17 mouse cellular contexts compared by ENCODE assay signal in genomic region chr6:115238031-115239027, GRCm38 (mm10). TPM values are rescaled to one million over a fixed set of nuclear protein-coding genes. Genes with fewer than 3 reads are reported as not detected.
A peak's percentile ranks its signal among the peaks of the same experiment; 100 is the strongest.
DNase-seq lines count a peak whose midpoint lies in the region; ATAC-seq and TF ChIP-seq lines count a peak whose summit lies in the region.
"Had no signal": no experiment of that assay in that cellular context is flagged by ENCODE, and none has a peak within 500 bp of the region (broad histone marks: within the 10 kb centered on the region; RNA-seq: fewer than 3 reads in every experiment).

No protein-coding gene starts in this region.

- H3K9ac ChIP-seq in lung, postnatal 0 days (replicated peaks; ENCODE audit: low read depth), result no peak overlapping the region
- H3K9ac ChIP-seq: forebrain, embryonic 13.5 days had no signal

- no peak overlapping the region for H3K27ac ChIP-seq in lung, postnatal 0 days (ENCODE audit: low read length)
- H3K27ac ChIP-seq in hindbrain, embryonic 10.5 days, result no peak overlapping the region
- H3K27ac ChIP-seq: forebrain, embryonic 13.5 days; macrophage had no signal

- H3K4me2 ChIP-seq in lung, postnatal 0 days (replicated peaks; ENCODE audit: low read depth, low read length), result no peak overlapping the region
- H3K4me2 ChIP-seq: forebrain, embryonic 13.5 days had no signal

- H3K36me3 ChIP-seq in lung, postnatal 0 days (ENCODE audit: insufficient read depth, low read length), result no peaks in the 10 kb centered on the region
- no peaks in the 10 kb centered on the region for H3K36me3 ChIP-seq in hindbrain, embryonic 10.5 days

- no peak for TF ChIP-seq CTCF in lung, postnatal 0 days (IDR thresholded peaks at IDR 0.05)

- no peaks in the 10 kb centered on the region for H3K4me1 ChIP-seq in lung, postnatal 0 days (ENCODE audit: insufficient read depth, low read depth, low read length)
- no peaks in the 10 kb centered on the region for H3K4me1 ChIP-seq in hindbrain, embryonic 10.5 days (replicated peaks)
- H3K4me1 ChIP-seq: forebrain, embryonic 13.5 days had no signal

- H3K27me3 ChIP-seq in lung, postnatal 0 days (replicated peaks; ENCODE audit: insufficient read depth, low read length), result no peaks in the 10 kb centered on the region
- H3K27me3 ChIP-seq in hindbrain, embryonic 10.5 days (ENCODE audit: insufficient read depth, poor library complexity, severe bottlenecking), result no peaks in the 10 kb centered on the region
- H3K27me3 ChIP-seq: forebrain, embryonic 13.5 days; Patski had no signal

- intact Hi-C loops in gastrocnemius, postnatal 14 days (cut with DNase I; ENCODE audit: low total_unique reads), result no loop called here

- DNase-seq in gastrocnemius, adult 8-10 months (ENCODE audit: low spot score in 2 of 2), result peak; percentile 15 to 41
- no peak for DNase-seq in gastrocnemius, postnatal 14 days
- peak; percentile 44 for DNase-seq in lung, postnatal 0 days (ENCODE audit: low spot score)
- no peak for DNase-seq in lung, postnatal 4 days
- DNase-seq in fat pad, adult 2 months (ENCODE audit: extremely low read depth, low read depth, low spot score), result peak; percentile 91
- DNase-seq in hindbrain, embryonic 10.5 days (ENCODE audit: low spot score), result no peak
- no peak for DNase-seq in thymus, postnatal 14 days
- no peak for DNase-seq in spleen, postnatal 14 days (ENCODE audit: low spot score in 2 of 2)
- DNase-seq: kidney, postnatal 4 days; thymus, adult 2 months had no signal

- H3K4me3 ChIP-seq in lung, postnatal 0 days (ENCODE audit: low read depth, low read length), result no peak overlapping the region
- no peak overlapping the region for H3K4me3 ChIP-seq in hindbrain, embryonic 10.5 days
- H3K4me3 ChIP-seq: forebrain, embryonic 13.5 days had no signal

- peak; percentile 82 for TF ChIP-seq EP300 in lung, postnatal 0 days (IDR thresholded peaks at IDR 0.05)

- WGBS in lung, postnatal 0 days, result 71% methylated on average over 9 of the region's 9 CpGs
- WGBS in hindbrain, embryonic 10.5 days, result 86% methylated on average over 9 of the region's 9 CpGs

- no peaks in the 10 kb centered on the region for H3K9me3 ChIP-seq in lung, postnatal 0 days (ENCODE audit: low read length)
- no peaks in the 10 kb centered on the region for H3K9me3 ChIP-seq in hindbrain, embryonic 10.5 days
- H3K9me3 ChIP-seq: forebrain, embryonic 13.5 days had no signal

- ATAC-seq in lung, postnatal 0 days, result peak; percentile 43; the same call in 1 of the 2 replicates
- ATAC-seq: forebrain, embryonic 13.5 days; inflammation-experienced regulatory T-cells, adult 6 months; Patski had no signal

RNA-seq across cellular contexts. Expression of gene Gm17482, which starts 11.2 kb away (rescaled TPM):
- total RNA-seq in gastrocnemius, adult 8-10 months (2022), result not detected
- not detected for total RNA-seq in gastrocnemius, postnatal 14 days (2021)
- polyA plus RNA-seq in lung, postnatal 0 days (2015; fragmentation: Nextera tagmentation; extraction: Ambion mirVana), result not detected in 2 replicates
- not detected in 2 replicates for polyA plus RNA-seq in hindbrain, embryonic 10.5 days (2016; fragmentation: Nextera tagmentation; extraction: Ambion mirVana)
- polyA plus RNA-seq: embryonic facial prominence, embryonic 11.5 days; forebrain, embryonic 13.5 days; heart, embryonic 14.5 days; inflammation-experienced regulatory T-cells, adult 6 months; limb, embryonic 11.5 days; macrophage; Patski; thymus, adult 2 months had no signal

RNA-seq across cellular contexts. Expression of gene Timp4, which starts 13.7 kb away (rescaled TPM):
- 10 to 100 TPM in 3 of 4 experiments, 1 to 10 TPM in 1; 6.5 to 19.5 (median 15.6) TPM for total RNA-seq in gastrocnemius, adult 8-10 months (2022)
- 10 to 100 TPM; 11.1 to 25.9 TPM for total RNA-seq in gastrocnemius, postnatal 14 days (2021)
- 3.7 and 5.0 TPM in 2 replicates for polyA plus RNA-seq in lung, postnatal 0 days (2015; fragmentation: Nextera tagmentation; extraction: Ambion mirVana)
- 0.25 and 0.29 TPM in 2 replicates for polyA plus RNA-seq in hindbrain, embryonic 10.5 days (2016; fragmentation: Nextera tagmentation; extraction: Ambion mirVana)
- polyA plus RNA-seq: macrophage had no signal

Comparison
In these comparisons a context has a peak if more than half of its experiments do, and no peak if none do; other contexts are left out.
1. DNase-seq: peak in gastrocnemius, adult 8-10 months (2 of 2), lung, postnatal 0 days (single experiment) and fat pad, adult 2 months (single experiment); none in gastrocnemius, postnatal 14 days (single experiment), lung, postnatal 4 days (0 of 2), hindbrain, embryonic 10.5 days (single experiment), thymus, postnatal 14 days (single experiment) and spleen, postnatal 14 days (0 of 2).